Mouse (Mus musculus): ENCODE data around the gene Nemf. TPM values are rescaled to one million over a fixed set of nuclear protein-coding genes. Genes with fewer than 3 reads are reported as not detected.

Nemf gene
- polyA plus RNA-seq, 1 experiment from 2014 or later, result 44.5 TPM

DNA sequence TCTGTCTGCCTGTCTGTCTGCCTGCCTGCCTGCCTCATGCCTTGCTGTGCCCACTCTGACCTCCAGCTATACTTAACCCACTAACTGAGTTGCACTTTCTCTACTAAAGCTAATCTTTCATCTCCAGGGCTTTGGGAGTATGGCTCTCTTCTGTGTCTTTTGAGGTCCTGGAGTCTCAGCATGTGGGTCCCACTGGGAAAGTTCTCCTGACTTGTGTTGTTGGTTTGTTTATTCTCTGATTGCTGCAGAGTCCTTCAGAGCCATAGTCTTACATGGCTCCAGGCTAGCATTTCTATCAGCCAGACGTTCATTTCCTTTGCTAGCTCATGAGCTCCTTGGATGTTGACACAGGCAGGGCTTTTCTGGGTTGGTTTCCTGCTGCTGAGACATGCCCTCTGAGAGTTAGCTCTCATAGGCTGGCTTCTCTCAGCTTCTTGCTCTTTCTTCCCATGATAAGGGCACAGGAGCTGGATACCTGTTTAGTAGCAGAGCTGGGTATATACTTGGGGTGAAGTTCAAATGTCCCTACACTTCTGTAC lies 77.0 kb downstream of the Nemf start:
- POLR2A ChIA-PET, result no interaction called here
- no peaks in the 10 kb centered on the region for H3K27me3 ChIP-seq
- DNase-seq (ENCODE audit: low read depth, low spot score), result no peak
- CTCF ChIA-PET, result no interaction called here
- in situ Hi-C loops (cut with MboI; ENCODE audit: low pct_unique_long_range_greater_than_20kb), result no loop called here
- no peak for ATAC-seq
- no peak for TF ChIP-seq CTCF (IDR thresholded peaks at IDR 0.05)

GRCm38 (mm10) chr12:69268956-69269355 lies 88.0 kb downstream of the Nemf start:
- DNase-seq (ENCODE audit: low read depth, low spot score), result no peak
- POLR2A ChIA-PET, result no interaction called here
- no peak for TF ChIP-seq CTCF (IDR thresholded peaks at IDR 0.05)
- no peaks in the 10 kb centered on the region for H3K27me3 ChIP-seq
- CTCF ChIA-PET, result no interaction called here
- in situ Hi-C loops (cut with MboI; ENCODE audit: low pct_unique_long_range_greater_than_20kb), result no loop called here
- ATAC-seq, result no peak

GRCm38 (mm10) chr12:69267956-69268632 lies 88.9 kb downstream of the Nemf start:
- no peak for DNase-seq (ENCODE audit: low read depth, low spot score)
- no peak for ATAC-seq
- in situ Hi-C loops (cut with MboI; ENCODE audit: low pct_unique_long_range_greater_than_20kb), result no loop called here
- CTCF ChIA-PET, result no interaction called here
- POLR2A ChIA-PET, result no interaction called here
- no peaks in the 10 kb centered on the region for H3K27me3 ChIP-seq
- TF ChIP-seq CTCF (IDR thresholded peaks at IDR 0.05), result no peak

GRCm38 (mm10) chr12:69265031-69265430 lies 91.9 kb downstream of the Nemf start:
- TF ChIP-seq CTCF (IDR thresholded peaks at IDR 0.05), result no peak
- CTCF ChIA-PET, result interaction anchor here (1.0 kb wide), 1 partner anchor 10 kb away, joined by 3 read pairs; no protein-coding TSS in a partner anchor
- ATAC-seq (no peak), DNase-seq (ENCODE audit: low read depth, low spot score) (no peak)
- H3K27me3 ChIP-seq, result no peaks in the 10 kb centered on the region
- in situ Hi-C loops (cut with MboI; ENCODE audit: low pct_unique_long_range_greater_than_20kb), result no loop called here
- POLR2A ChIA-PET, result no interaction called here

DNA sequence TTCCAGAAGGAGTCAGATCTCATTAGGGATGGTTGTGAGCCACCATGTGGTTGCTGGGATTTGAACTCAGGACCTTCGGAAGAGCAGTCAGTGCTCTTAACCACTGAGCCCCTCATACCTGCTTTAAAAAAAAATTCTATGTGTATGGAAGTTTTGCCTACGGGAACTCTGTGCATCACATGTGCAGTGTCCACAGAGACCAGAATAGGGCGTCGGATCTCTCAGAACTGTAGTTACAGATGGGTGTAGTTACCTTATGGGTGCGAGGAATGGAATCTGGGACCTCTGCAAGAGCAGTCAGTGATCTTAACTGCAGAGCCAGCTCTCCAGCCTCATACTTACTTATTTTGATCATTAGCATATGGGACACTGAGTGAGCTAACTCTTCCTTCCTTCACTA lies 94.7 kb downstream of the Nemf start:
- no peak for TF ChIP-seq CTCF (IDR thresholded peaks at IDR 0.05)
- in situ Hi-C loops (cut with MboI; ENCODE audit: low pct_unique_long_range_greater_than_20kb), result no loop called here
- DNase-seq (ENCODE audit: low read depth, low spot score) (no peak), ATAC-seq (no peak)
- POLR2A ChIA-PET, result no interaction called here
- CTCF ChIA-PET, result no interaction called here
- no peaks in the 10 kb centered on the region for H3K27me3 ChIP-seq

Other genes starting within 250 kb of the Nemf start
- 940 TPM for gene Rps29, start 198.0 kb downstream of the Nemf start, polyA plus RNA-seq (2021)
- gene Lrr1, start 188.4 kb downstream of the Nemf start, polyA plus RNA-seq (2021), result 3.1 TPM
- gene Rpl36al, start 173.1 kb downstream of the Nemf start, polyA plus RNA-seq (2021), result 455 TPM
- gene Mgat2, start 173.0 kb downstream of the Nemf start, polyA plus RNA-seq (2021), result 65.9 TPM
- gene Gm49383, start 160.1 kb downstream of the Nemf start, polyA plus RNA-seq (2021), result 6.5 TPM
- gene Dnaaf2, start 158.7 kb downstream of the Nemf start, polyA plus RNA-seq (2021), result 3.6 TPM
- gene Gm49384, start 152.9 kb downstream of the Nemf start, polyA plus RNA-seq (2021), result 4.9 TPM
- gene Pole2, start 129.0 kb downstream of the Nemf start, polyA plus RNA-seq (2021), result 6.1 TPM
- 5.2 TPM for gene Klhdc1, start 116.0 kb downstream of the Nemf start, polyA plus RNA-seq (2021)
- 94.8 TPM for gene Klhdc2, start 60.5 kb downstream of the Nemf start, polyA plus RNA-seq (2021)
- 115 TPM for gene Arf6, start 15.0 kb upstream of the Nemf start, polyA plus RNA-seq (2021)
- gene Gm9887, start 15.3 kb upstream of the Nemf start, polyA plus RNA-seq (2021), result 5.9 TPM
- 17.7 TPM for gene Vcpkmt, start 225.9 kb upstream of the Nemf start, polyA plus RNA-seq (2021)

Measured in Patski (cell line).